Mouse (Mus musculus): Measurements from ENCODE around the gene Zfp933. TPM values are rescaled to one million over a fixed set of nuclear protein-coding genes. Genes with fewer than 3 reads are reported as not detected.
"Not testable (repeated sequence)": the region's sequence is repeated elsewhere in the genome, so short reads cannot be mapped to it uniquely, and the experiment has no call there.

Zfp933 gene
- total RNA-seq (2021), result 10 to 100 TPM; 28.6 to 38.7 TPM
- long read RNA-seq, experiment 1, full-length matches to known transcripts, result 1 of 1 reads
- long read RNA-seq, experiment 1, partial matches to known transcripts, result 0 of 1 reads
- long read RNA-seq, experiment 1, other reads (novel, unspliced or antisense), result 0 of 1 reads
- long read RNA-seq, experiment 2, full-length matches to known transcripts, result 1 of 1 reads
- long read RNA-seq, experiment 2, partial matches to known transcripts, result 0 of 1 reads
- long read RNA-seq, experiment 2, other reads (novel, unspliced or antisense), result 0 of 1 reads

DNA sequence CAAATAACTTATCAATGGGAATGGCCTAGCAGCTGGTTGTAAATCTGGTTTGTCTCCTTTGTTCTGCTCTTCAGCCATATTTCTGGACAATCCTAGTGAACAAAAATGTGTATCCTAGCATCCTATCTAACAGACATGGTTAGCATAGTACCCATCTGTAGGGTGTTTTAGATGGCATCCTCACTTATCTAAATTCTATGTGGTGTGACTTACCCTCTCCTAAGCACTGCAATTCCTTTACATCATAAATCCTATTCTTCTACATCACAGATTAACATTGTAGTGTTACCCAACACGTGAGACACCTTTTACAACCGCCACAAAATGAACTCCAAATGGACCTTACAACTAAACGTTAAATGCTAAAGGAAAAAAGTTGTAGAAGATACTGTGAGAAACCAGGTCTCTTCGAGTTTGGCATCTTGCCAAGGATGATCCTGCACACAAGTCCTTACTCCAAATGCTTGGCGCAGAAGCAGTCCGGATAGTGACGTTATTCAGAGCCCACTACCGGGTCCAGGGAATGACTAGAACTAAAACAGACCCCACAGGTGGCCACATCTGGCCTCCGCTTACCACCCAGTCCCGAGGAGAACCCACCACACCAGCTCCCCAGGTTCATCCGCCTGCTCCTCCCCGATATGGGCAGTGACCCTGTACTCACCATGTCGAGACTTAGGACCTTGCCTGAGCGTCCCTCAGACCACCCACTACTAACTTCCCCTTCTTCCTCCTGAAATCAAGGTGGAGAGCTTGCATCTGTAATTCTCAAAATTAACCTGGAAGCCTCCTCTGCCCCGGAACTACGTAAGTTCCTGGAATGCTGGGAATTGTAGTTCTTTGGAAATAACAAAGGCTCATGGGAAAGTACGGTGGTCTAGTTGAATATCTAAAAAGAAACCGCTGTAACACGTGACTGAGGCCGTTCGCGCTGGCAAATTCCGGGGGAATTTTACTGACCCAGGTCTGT is at the start of gene Zfp933:
TSS of gene Zfp933 (minus strand) at position 753 of the 970 bp plus-strand sequence.
- DNase-seq, result peak; percentile 47 to 74

GRCm38 (mm10) chr4:147897348-147897747 is 49.2 kb upstream of the Zfp933 start:
- DNase-seq, result no peak

DNA sequence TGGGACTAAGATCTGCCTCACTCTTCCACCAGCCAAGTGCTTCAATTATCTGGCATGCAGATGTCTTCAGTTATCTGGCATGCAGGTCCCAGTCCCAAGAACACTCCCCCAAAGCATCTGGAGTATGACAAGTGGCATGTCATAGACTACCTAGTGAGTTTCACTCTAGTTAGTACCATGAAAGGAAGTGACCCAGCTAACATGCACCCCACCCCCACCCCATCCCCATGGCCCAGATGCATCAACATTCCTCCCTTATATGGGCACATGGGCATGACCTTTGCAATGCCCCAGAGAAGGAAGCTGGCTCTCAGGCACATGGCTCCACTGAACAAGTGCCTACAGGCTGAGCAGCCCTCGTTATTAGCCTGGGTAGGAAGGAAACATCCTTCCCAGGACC is 48.2 kb upstream of the Zfp933 start:
- DNase-seq, result no peak

DNA sequence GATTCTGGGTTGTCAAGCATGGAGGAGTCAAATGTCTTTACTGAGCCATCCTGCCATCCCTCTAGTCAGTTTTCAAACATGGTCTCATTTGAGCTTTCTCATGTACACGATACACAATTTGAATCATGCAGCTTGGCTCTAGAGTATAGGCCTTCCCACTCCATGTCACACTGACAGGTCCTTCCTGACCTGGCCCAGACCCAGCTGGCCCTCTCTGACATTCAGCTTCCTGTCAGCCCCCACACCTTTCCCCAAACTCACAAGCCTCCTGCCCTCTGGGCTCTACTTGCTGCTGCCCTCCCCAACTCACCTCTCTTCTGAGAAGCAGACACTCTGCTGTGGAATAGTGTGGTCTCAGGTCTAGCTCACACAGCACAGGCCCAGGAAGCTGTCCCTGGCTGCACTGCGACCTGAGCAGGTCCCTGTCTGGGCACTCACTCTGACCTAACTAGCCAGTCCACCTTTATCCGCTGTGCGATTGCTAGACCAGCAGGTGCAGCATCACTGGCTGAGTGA is 47.7 kb upstream of the Zfp933 start:
- DNase-seq, result no peak

- peak; percentile 44 to 52 for DNase-seq
Measured at GRCm38 (mm10) chr4:147890341-147890740, 42.2 kb upstream of the Zfp933 start.

DNA sequence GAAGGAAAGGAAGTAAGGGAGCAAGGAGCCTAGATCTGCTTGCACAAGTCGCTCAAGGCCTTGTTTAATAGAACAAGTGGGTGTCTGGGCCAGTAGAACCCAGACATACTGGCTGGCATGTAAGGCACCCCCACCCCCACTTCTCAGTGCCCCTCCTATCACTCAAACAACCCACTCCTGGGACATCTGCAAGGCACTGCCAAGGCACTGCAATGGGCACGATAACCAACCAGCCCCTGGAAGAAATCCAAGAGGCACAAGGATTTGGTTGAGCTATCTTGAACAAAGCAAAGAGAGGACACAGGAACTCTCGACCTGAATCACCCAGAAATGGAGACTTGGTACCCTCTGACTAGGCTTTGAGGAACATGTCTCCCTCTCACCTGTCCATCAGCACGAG is 40.1 kb upstream of the Zfp933 start:
- DNase-seq, result no peak

- DNase-seq, result no peak
Measured at GRCm38 (mm10) chr4:147887277-147887676, 39.1 kb upstream of the Zfp933 start.

DNA sequence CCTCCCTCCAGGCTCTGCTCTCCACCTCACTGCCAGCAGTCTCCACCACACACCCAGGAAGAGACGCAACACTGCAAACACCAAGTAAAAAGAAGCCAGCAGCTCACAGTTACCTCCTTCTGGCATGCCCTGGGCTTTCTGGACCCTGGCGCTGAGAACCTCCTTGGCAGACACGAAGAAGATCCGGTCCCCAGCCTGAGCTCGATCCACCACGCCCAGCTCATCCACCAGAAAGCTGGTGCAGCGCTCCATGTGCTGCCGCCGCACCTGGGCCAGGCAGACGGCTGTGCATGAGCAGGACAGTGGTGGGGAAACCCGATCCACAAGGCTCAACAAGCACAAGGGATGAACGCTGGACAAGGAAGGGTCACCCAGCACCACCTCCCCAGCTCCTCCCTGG is 38.0 kb upstream of the Zfp933 start:
- no peak for DNase-seq

DNA sequence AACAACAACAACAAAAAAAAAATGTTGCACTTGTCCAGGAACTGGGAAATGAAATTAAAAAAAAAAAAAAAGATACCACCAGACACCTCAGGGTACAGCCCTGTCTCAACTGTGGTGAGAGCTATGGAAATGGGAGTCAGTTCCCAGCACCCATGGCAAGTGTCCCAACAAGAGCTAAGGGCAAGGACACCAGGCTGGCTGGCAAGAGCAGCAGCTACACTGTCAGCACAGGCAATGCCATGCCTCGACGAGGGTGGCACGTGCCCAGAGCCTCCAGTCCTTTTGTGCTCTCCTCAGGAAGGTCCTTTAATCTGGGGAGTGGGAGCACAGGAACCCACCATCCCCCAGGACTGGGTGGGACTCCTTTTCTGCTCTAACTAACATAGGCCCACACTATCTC is 36.0 kb upstream of the Zfp933 start:
- peak; percentile 45 to 61 for DNase-seq

DNA sequence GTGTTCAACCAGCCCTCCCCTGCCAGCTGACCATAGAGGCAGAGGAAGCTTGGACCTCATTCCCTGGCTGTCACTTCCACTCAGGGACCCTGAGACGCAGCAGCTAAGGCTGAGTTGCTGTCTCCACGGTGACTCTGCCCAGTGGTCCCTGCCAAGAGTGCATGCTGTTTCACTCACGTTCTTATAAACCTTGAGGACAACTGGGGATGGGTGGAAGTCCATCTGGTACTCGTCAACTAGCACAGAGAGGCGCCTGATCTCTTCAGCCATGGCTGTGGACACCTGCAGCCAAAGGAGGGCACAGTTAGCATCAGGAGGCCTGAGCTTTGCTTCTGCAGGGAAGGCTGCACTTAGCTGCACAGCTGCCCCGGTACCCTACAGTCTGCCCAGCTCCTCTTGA is 34.9 kb upstream of the Zfp933 start:
- DNase-seq, result no peak

DNA sequence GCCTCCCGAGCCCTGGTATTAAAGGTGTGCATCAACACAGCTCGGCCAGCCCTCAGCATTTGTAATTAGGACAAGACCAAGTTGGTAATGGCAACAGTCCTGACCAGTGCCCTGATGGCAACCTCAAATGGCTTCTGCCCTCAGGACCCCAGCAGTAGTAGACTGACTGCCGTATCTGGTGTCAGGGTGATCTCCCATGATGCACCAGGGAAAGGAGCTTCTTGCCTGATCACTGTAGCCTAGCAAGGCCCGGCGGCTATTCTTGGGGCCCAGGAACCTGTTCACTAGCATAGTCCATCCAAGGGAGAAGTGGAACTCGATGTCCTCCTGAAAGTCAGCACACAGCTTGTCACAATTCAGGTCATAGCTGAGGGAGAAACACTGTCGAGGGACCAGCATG is 33.6 kb upstream of the Zfp933 start:
- no peak for DNase-seq

- DNase-seq, result no peak
Measured at GRCm38 (mm10) chr4:147879865-147880264, 31.7 kb upstream of the Zfp933 start.

DNA sequence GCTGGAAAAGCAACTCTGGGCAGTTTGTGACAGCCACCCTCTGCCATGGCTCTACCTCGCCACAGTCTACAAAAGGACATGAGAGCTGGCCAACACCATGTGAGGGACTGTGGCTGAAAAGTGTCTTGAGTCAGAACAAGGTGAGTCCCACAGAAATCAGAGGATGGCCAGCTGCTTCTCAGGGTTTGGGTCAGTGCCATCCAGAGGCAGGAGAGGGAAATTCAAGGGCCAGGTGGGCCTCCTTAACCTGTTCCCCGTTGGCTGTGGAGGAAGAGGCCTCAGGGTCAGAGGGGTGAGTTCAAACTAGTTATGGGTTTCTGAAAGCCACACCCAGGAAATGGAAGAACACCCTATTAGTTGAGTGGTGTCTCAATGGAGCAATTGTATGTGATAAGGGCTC is 31.3 kb upstream of the Zfp933 start:
- DNase-seq, result no peak

- DNase-seq, result no peak
Measured at GRCm38 (mm10) chr4:147878537-147878936, 30.4 kb upstream of the Zfp933 start.

DNA sequence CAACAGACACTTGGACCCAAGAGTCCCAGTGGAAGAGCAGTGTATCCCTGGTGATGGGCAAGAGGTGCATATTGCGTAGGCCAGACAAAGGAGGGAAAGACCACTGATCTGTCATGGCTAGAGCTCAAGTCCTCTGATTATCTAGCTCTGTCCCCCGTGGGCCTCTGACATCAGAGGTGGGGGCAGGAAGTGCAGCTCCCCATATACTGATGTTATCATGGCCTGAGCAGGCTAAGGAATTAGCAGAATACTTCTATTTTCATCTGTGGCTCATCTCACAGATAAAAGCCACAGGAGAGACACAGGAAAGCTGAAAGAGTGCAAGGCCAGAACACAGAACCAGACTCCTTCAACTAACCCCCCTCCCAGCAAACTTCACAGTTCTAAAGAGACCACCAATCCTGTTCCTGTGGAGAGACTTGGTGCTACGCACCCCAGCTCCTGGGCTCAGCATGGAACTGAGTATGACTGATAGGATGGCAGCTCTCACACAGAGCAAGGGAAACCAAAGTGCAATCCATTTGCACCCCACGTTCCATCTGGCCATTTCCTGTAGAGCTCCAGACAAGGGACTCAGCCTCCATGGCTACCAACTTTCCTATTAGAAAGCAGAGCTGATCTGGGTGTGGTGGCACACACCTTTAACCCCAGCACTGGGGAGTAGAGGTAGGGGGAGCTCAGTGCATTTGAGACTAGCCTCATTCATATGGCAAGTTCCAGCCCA is 27.8 kb upstream of the Zfp933 start:
- DNase-seq, result no peak

GRCm38 (mm10) chr4:147869238-147869637 is 21.1 kb upstream of the Zfp933 start:
- DNase-seq, result no peak

GRCm38 (mm10) chr4:147868450-147869031 is 20.4 kb upstream of the Zfp933 start, which contains the start of the genes Miip and Fv1:
TSS of gene Miip (minus strand) at chr4:147868816.
TSS of gene Fv1 (plus strand) at chr4:147868979.
- peak; percentile 96 to 97 for DNase-seq

DNA sequence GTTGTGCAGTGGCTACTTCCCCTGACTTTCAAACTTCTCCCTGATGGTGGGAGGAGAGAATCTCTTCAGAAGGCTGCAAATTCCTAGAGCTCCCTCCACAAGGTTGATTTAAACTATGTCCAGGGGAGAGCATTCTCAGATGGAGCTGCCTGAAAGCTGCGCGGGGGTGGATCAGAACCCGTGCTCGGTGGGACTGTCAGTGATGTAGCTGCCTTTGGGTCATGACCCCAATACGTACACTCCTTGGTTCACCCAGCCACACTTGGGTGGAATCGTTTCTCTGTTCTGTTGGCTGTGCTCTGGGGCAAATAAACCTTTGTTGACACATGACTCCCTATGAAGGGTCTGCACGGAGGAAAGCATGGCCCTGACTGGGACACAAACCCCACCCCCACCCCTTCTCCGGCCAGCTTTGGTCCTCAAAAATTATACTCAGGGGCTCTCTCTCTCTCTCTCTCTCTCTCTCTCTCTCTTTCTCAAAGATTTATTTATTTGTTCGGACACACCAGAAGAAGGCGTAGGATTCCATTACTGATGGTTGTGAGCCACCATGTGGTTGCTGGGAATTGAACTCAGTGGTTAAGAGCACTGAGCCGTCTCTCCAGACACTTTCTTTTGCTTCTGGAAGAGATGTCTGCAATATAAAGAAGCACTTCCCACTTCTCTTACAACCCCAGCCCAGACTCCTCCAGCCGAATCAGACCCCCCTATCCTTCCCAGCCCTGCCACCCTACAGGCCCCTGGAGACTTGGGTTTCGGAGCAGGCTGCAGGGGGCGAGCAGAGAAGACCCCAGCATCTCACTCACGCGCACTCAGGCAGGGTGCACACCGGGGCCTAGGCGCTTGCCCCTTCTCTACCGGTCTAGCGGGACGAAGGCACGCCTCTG is 19.6 kb upstream of the Zfp933 start:
- no peak for DNase-seq

DNA sequence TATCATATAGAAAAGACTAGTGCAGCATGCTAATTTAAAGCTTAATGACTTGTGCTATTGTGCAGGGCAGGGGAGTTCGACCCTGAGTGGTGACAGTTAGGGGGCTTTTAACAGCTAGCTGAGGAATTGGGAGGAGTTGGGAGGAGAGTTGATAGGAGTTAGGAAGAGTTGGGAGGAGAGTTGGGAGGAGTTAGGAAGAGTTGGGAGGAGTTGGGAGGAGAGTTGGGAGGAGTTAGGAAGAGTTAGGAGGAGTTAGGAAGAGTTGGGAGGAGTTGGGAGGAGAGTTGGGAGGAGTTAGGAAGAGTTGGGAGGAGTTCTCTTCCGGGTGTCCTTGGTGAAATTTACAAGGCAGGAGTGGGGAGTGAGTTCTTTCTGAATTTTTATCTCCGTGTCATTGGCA is 18.6 kb upstream of the Zfp933 start:
- not testable (repeated sequence) for DNase-seq

- DNase-seq, result no peak
Measured at GRCm38 (mm10) chr4:147866056-147866455, 17.9 kb upstream of the Zfp933 start.

GRCm38 (mm10) chr4:147865651-147866050 is 17.5 kb upstream of the Zfp933 start:
- DNase-seq, result no peak

All from adrenal gland, postnatal 36 days (tissue).